Mouse (Mus musculus) kidney, postnatal 0 days (tissue): ENCODE measurements around the gene C8a. TPM values are rescaled to one million over a fixed set of nuclear protein-coding genes. Genes with fewer than 3 reads are reported as not detected.

ENCODE experiments used
- ATAC-seq: fragments of 200-750 bp; cut with Nextera tagmentation; replicated peaks from 2 replicates; pipeline ENCODE4 v1.8.0; 2017; ENCODE audit warnings: low read depth, moderate number of reproducible peaks, moderate TSS enrichment, moderate library complexity; ENCODE audit not compliant: low FRiP score
- DNase-seq: peaks from one replicate; pipeline ENCODE4 v3.0.0-alpha.2; 2016; ENCODE audit warnings: low spot score
- H3K27ac ChIP-seq: fragments of 300-500 bp; sonication (generic); 2 replicates; pipeline ENCODE4 v1.5.1; 2014; ENCODE audit warnings: mild to moderate bottlenecking
- H3K27me3 ChIP-seq: fragments of 300-500 bp; sonication (generic); 2 replicates; pipeline ENCODE4 v1.6.1; 2014; ENCODE audit warnings: low read length, mixed read lengths; ENCODE audit not compliant: insufficient read depth
- H3K36me3 ChIP-seq: fragments of 300-500 bp; sonication (generic); 2 replicates; pipeline ENCODE4 v1.6.1; 2014; ENCODE audit warnings: low read length, mixed read lengths; ENCODE audit not compliant: insufficient read depth
- H3K4me1 ChIP-seq: fragments of 300-500 bp; sonication (generic); replicated peaks from 2 replicates; pipeline ENCODE4 v1.6.1; 2014; ENCODE audit warnings: antibody characterized with exemption, low read length, mixed read lengths; ENCODE audit not compliant: insufficient read depth
- H3K4me2 ChIP-seq: fragments of 300-500 bp; sonication (generic); 2 replicates; pipeline ENCODE4 v1.6.1; 2014; ENCODE audit warnings: mild to moderate bottlenecking, low read length, moderate library complexity, mixed read lengths
- H3K4me3 ChIP-seq: fragments of 300-500 bp; sonication (generic); replicated peaks from 2 replicates; pipeline ENCODE4 v1.5.1; 2014; ENCODE audit warnings: low read depth, low read length
- H3K9ac ChIP-seq: fragments of 300-500 bp; sonication (generic); 2 replicates; pipeline ENCODE4 v1.6.1; 2014; ENCODE audit warnings: low read depth, low read length
- H3K9me3 ChIP-seq: fragments of 300-500 bp; sonication (generic); replicated peaks from 2 replicates; pipeline ENCODE4 v1.6.1; 2016; ENCODE audit warnings: low read length, inconsistent platforms, mixed read lengths
- CTCF ChIP-seq: IDR thresholded peaks from 2 replicates; pipeline ENCODE4 v1.5.1; 2016; ENCODE audit warnings: antibody characterized with exemption, low read depth, mild to moderate bottlenecking, moderate library complexity
- WGBS: fragments of 180-500 bp; shearing (Covaris S2); extraction: QIAGEN DNeasy Blood & Tissue Kit; methylation state at CpG from one replicate; pipeline ENCODE4 v1.1.7; 2014; 5-methylcytosine and 5-hydroxymethylcytosine counted together
- polyA plus RNA-seq: library from polyadenylated mRNA; unstranded; fragments of >200 nt; fragmentation: Nextera tagmentation; extraction: Ambion mirVana; gene quantifications from 2 replicates; pipeline ENCODE4 v1.2.1, GENCODE M21; 2015

The C8a gene
- polyA plus RNA-seq, 1 experiment from 2014 or later: 0.09 TPM

GRCm38 (mm10) chr4:104792111-104792510 is 84.1 kb downstream of the C8a start:
- Histone ChIP-seq H3K4me2 (no peak overlapping the region), H3K4me3 (no peak overlapping the region), H3K27me3 (no peaks in the 10 kb centered on the region), H3K27ac (no peak overlapping the region), H3K36me3 (no peaks in the 10 kb centered on the region), H3K4me1 (no peaks in the 10 kb centered on the region), H3K9ac (no peak overlapping the region), H3K9me3 (no peaks in the 10 kb centered on the region)
- ATAC-seq: no peak
- no peak for TF ChIP-seq CTCF
- WGBS: 91% methylated on average over 4 of the region's 4 CpGs
- DNase-seq: no peak

- no peaks in the 10 kb centered on the region for H3K27me3 ChIP-seq
- ATAC-seq: no peak
- H3K36me3 ChIP-seq: no peaks in the 10 kb centered on the region
- H3K4me1 ChIP-seq: no peaks in the 10 kb centered on the region
- no peak for DNase-seq
- H3K4me2 ChIP-seq: no peak overlapping the region
- TF ChIP-seq CTCF: no peak
- WGBS: 81% methylated on average over 4 of the region's 4 CpGs
- H3K27ac ChIP-seq: no peak overlapping the region
- no peak overlapping the region for H3K4me3 ChIP-seq
- H3K9ac ChIP-seq: no peak overlapping the region
- no peaks in the 10 kb centered on the region for H3K9me3 ChIP-seq
Measured at GRCm38 (mm10) chr4:104782346-104782745, 93.9 kb downstream of the C8a start.

GRCm38 (mm10) chr4:104781441-104781840 is 94.8 kb downstream of the C8a start:
- Histone ChIP-seq H3K27ac (no peak overlapping the region), H3K27me3 (no peaks in the 10 kb centered on the region), H3K4me2 (no peak overlapping the region), H3K9me3 (no peaks in the 10 kb centered on the region), H3K4me1 (no peaks in the 10 kb centered on the region), H3K9ac (no peak overlapping the region), H3K36me3 (no peaks in the 10 kb centered on the region), H3K4me3 (no peak overlapping the region)
- no peak for TF ChIP-seq CTCF
- no peak for DNase-seq
- 86% methylated on average over 3 of the region's 3 CpGs for WGBS
- ATAC-seq: no peak

- no peak for ATAC-seq
- H3K27ac ChIP-seq: no peak overlapping the region
- H3K4me2 ChIP-seq: no peak overlapping the region
- WGBS: 84% methylated on average over 5 of the region's 5 CpGs
- DNase-seq: no peak
- H3K9ac ChIP-seq: no peak overlapping the region
- H3K27me3 ChIP-seq: no peaks in the 10 kb centered on the region
- no peaks in the 10 kb centered on the region for H3K36me3 ChIP-seq
- TF ChIP-seq CTCF: no peak
- no peaks in the 10 kb centered on the region for H3K9me3 ChIP-seq
- no peaks in the 10 kb centered on the region for H3K4me1 ChIP-seq
- H3K4me3 ChIP-seq: no peak overlapping the region
Measured at GRCm38 (mm10) chr4:104779460-104779859, 96.7 kb downstream of the C8a start.

- no peak overlapping the region for H3K4me3 ChIP-seq
- DNase-seq: no peak
- no peaks in the 10 kb centered on the region for H3K4me1 ChIP-seq
- TF ChIP-seq CTCF: no peak
- no peaks in the 10 kb centered on the region for H3K9me3 ChIP-seq
- H3K4me2 ChIP-seq: no peak overlapping the region
- 70% methylated on average over 3 of the region's 3 CpGs for WGBS
- no peak for ATAC-seq
- H3K27me3 ChIP-seq: no peaks in the 10 kb centered on the region
- no peaks in the 10 kb centered on the region for H3K36me3 ChIP-seq
- H3K27ac ChIP-seq: no peak overlapping the region
- H3K9ac ChIP-seq: no peak overlapping the region
Measured at GRCm38 (mm10) chr4:104775601-104776000, 100.6 kb downstream of the C8a start.

- WGBS: 66% methylated on average over 4 of the region's 4 CpGs
- Histone ChIP-seq H3K27me3 (no peaks in the 10 kb centered on the region), H3K9ac (no peak overlapping the region), H3K27ac (no peak overlapping the region), H3K9me3 (no peaks in the 10 kb centered on the region), H3K36me3 (no peaks in the 10 kb centered on the region), H3K4me1 (no peaks in the 10 kb centered on the region), H3K4me3 (no peak overlapping the region), H3K4me2 (no peak overlapping the region)
- ATAC-seq: no peak
- DNase-seq: no peak
- TF ChIP-seq CTCF: no peak
Measured at GRCm38 (mm10) chr4:104770331-104770730, 105.9 kb downstream of the C8a start.

GRCm38 (mm10) chr4:104769602-104770001 is 106.6 kb downstream of the C8a start:
- ATAC-seq (no peak), DNase-seq (no peak)
- TF ChIP-seq CTCF: no peak
- Histone ChIP-seq H3K36me3 (no peaks in the 10 kb centered on the region), H3K4me3 (no peak overlapping the region), H3K9me3 (no peaks in the 10 kb centered on the region), H3K4me2 (no peak overlapping the region), H3K27ac (no peak overlapping the region), H3K27me3 (no peaks in the 10 kb centered on the region), H3K4me1 (no peaks in the 10 kb centered on the region), H3K9ac (no peak overlapping the region)
- 86% methylated on average over 8 of the region's 8 CpGs for WGBS
